Mouse (Mus musculus): Measurements from ENCODE around the gene Fam171b.

Fam171b gene

GRCm38 (mm10) chr2:83893701-83894100, 81.3 kb downstream of the Fam171b start:
- DNase-seq: no peak

GRCm38 (mm10) chr2:83901896-83902540, 89.6 kb downstream of the Fam171b start:
- DNase-seq: no peak

- no peak for DNase-seq
Measured at GRCm38 (mm10) chr2:83929478-83930088, 117.1 kb downstream of the Fam171b start.
